Comparison of ENCODE assay signal across 28 mouse cellular contexts in genomic region chr5:134136022-134136421, GRCm38 (mm10). TPM values are rescaled to one million over a fixed set of nuclear protein-coding genes. Genes with fewer than 3 reads are reported as not detected.
DNase-seq lines count a peak whose midpoint lies in the region; ATAC-seq and TF ChIP-seq lines count a peak whose summit lies in the region.
"Had no signal": no experiment of that assay in that cellular context is flagged by ENCODE, and none has a peak within 500 bp of the region (broad histone marks: within the 10 kb centered on the region; RNA-seq: fewer than 3 reads in every experiment).

No protein-coding gene starts in this region.

- H3K9me3 ChIP-seq in intestine, postnatal 0 days (ENCODE audit: control insufficient read depth), result no peaks in the 10 kb centered on the region
- H3K9me3 ChIP-seq in intestine, embryonic 16.5 days (ENCODE audit: control insufficient read depth, low read length), result no peaks in the 10 kb centered on the region
- no peaks in the 10 kb centered on the region for H3K9me3 ChIP-seq in kidney, embryonic 16.5 days (ENCODE audit: low read length)
- H3K9me3 ChIP-seq: embryonic facial prominence, embryonic 10.5 days; embryonic facial prominence, embryonic 13.5 days; forebrain, embryonic 10.5 days; forebrain, embryonic 13.5 days; heart, embryonic 10.5 days; heart, embryonic 13.5 days; hindbrain, embryonic 15.5 days had no signal

- peak; percentile 64 for ATAC-seq in intestine, postnatal 0 days
- ATAC-seq in intestine, embryonic 16.5 days, result no peak
- ATAC-seq in kidney, embryonic 16.5 days (ENCODE audit: low FRiP score, low TSS enrichment), result no peak
- ATAC-seq: activated CD4-positive, CD25-positive, alpha-beta regulatory T cell, adult 4 months; forebrain, embryonic 13.5 days; forebrain, embryonic 16.5 days had no signal

- no peak overlapping the region for H3K9ac ChIP-seq in intestine, postnatal 0 days (ENCODE audit: low read depth, low read length)
- no peak overlapping the region for H3K9ac ChIP-seq in intestine, embryonic 16.5 days (ENCODE audit: low read depth, low read length)
- H3K9ac ChIP-seq in kidney, embryonic 16.5 days (replicated peaks; ENCODE audit: low read length), result no peak overlapping the region
- H3K9ac ChIP-seq: embryonic facial prominence, embryonic 13.5 days; forebrain, embryonic 13.5 days; heart, embryonic 13.5 days; hindbrain, embryonic 15.5 days had no signal

- no peak for TF ChIP-seq CTCF in intestine, postnatal 0 days (IDR thresholded peaks at IDR 0.05; ENCODE audit: low read depth)
- no peak for TF ChIP-seq CTCF in kidney, adult 2 months (conservative IDR thresholded peaks at IDR 0.05; ENCODE audit: insufficient read depth, insufficient read length, low read depth, low read length)

- 85% methylated on average over 12 of the region's 12 CpGs for WGBS in intestine, postnatal 0 days
- 95% methylated on average over 12 of the region's 12 CpGs for WGBS in intestine, embryonic 16.5 days
- 68% methylated on average over 12 of the region's 12 CpGs for WGBS in kidney, adult 2 months
- WGBS in kidney, embryonic 16.5 days, result 88% methylated on average over 12 of the region's 12 CpGs

- peak; percentile 51 for DNase-seq in kidney, adult 2 months
- DNase-seq in kidney, postnatal 25 days, result peak; percentile 20 to 60
- DNase-seq in kidney, postnatal 14 days, result no peak
- DNase-seq: adrenal gland, adult 8-10 months; adrenal gland, postnatal 25 days; cerebellum, adult 11-12 months; cerebellum, adult 8-10 months; cerebellum, postnatal 10 days; cerebellum, postnatal 36 days; embryo, embryonic 11 days; gastrocnemius, postnatal 10 days; gastrocnemius, postnatal 36 days; heart, adult 2 months; heart, postnatal 14 days; heart, postnatal 4 days had no signal

- H3K4me2 ChIP-seq in intestine, postnatal 0 days (replicated peaks; ENCODE audit: low read depth), result no peak overlapping the region
- no peak overlapping the region for H3K4me2 ChIP-seq in intestine, embryonic 16.5 days (ENCODE audit: low read depth, low read length)
- no peak overlapping the region for H3K4me2 ChIP-seq in kidney, embryonic 16.5 days (replicated peaks; ENCODE audit: low read depth, low read length)
- H3K4me2 ChIP-seq: embryonic facial prominence, embryonic 13.5 days; forebrain, embryonic 13.5 days; heart, embryonic 13.5 days; hindbrain, embryonic 15.5 days had no signal

- H3K27ac ChIP-seq in intestine, postnatal 0 days (ENCODE audit: low read depth, low read length), result no peak overlapping the region
- H3K27ac ChIP-seq in intestine, embryonic 16.5 days (ENCODE audit: low read length), result no peak overlapping the region
- H3K27ac ChIP-seq in kidney, adult 2 months (ENCODE audit: insufficient read depth, low read depth, low read length), result no peak overlapping the region
- no peak overlapping the region for H3K27ac ChIP-seq in kidney, embryonic 16.5 days (ENCODE audit: low read length)
- H3K27ac ChIP-seq: embryonic facial prominence, embryonic 10.5 days; embryonic facial prominence, embryonic 13.5 days; forebrain, embryonic 10.5 days; forebrain, embryonic 13.5 days; heart, adult 2 months; heart, embryonic 10.5 days; heart, embryonic 13.5 days; hindbrain, embryonic 15.5 days had no signal

- peaks cover 20% of the 10 kb centered on the region; the same call in 1 of the 2 replicates for H3K36me3 ChIP-seq in intestine, postnatal 0 days (ENCODE audit: control insufficient read depth, insufficient read depth)
- no peaks in the 10 kb centered on the region; the same call in 1 of the 2 replicates for H3K36me3 ChIP-seq in intestine, embryonic 16.5 days (ENCODE audit: control insufficient read depth, insufficient read depth, low read length)
- peaks cover 1% of the 10 kb centered on the region; the same call in 1 of the 2 replicates for H3K36me3 ChIP-seq in kidney, adult 2 months (ENCODE audit: control insufficient read depth, insufficient read depth, low read length)
- peaks cover 28% of the 10 kb centered on the region for H3K36me3 ChIP-seq in kidney, embryonic 16.5 days (ENCODE audit: insufficient read depth, low read length)

- H3K4me1 ChIP-seq in intestine, postnatal 0 days (replicated peaks; ENCODE audit: control insufficient read depth, insufficient read depth, low read length), result no peaks in the 10 kb centered on the region
- no peaks in the 10 kb centered on the region for H3K4me1 ChIP-seq in intestine, embryonic 16.5 days (ENCODE audit: control insufficient read depth, insufficient read depth, low read length)
- no peaks in the 10 kb centered on the region for H3K4me1 ChIP-seq in kidney, adult 2 months (ENCODE audit: control insufficient read depth, insufficient read depth, low read length)
- no peaks in the 10 kb centered on the region for H3K4me1 ChIP-seq in kidney, embryonic 16.5 days (ENCODE audit: insufficient read depth, low read length)
- H3K4me1 ChIP-seq: embryonic facial prominence, embryonic 13.5 days; heart, embryonic 10.5 days had no signal

- H3K4me3 ChIP-seq in intestine, postnatal 0 days (ENCODE audit: low read depth, low read length), result no peak overlapping the region
- no peak overlapping the region for H3K4me3 ChIP-seq in intestine, embryonic 16.5 days (ENCODE audit: low read length)
- H3K4me3 ChIP-seq in kidney, adult 2 months (ENCODE audit: insufficient read depth, low read depth, low read length), result no peak overlapping the region
- H3K4me3 ChIP-seq in kidney, embryonic 16.5 days (ENCODE audit: low read length), result no peak overlapping the region
- H3K4me3 ChIP-seq: embryonic facial prominence, embryonic 10.5 days; embryonic facial prominence, embryonic 13.5 days; erythroblast, embryonic 14.5 days; forebrain, embryonic 10.5 days; forebrain, embryonic 13.5 days; heart, adult 2 months; heart, embryonic 10.5 days; heart, embryonic 13.5 days; hindbrain, embryonic 15.5 days had no signal

- TF ChIP-seq POLR2A in kidney, adult 2 months (IDR thresholded peaks at IDR 0.05; ENCODE audit: low read depth, low read length), result no peak

- H3K27me3 ChIP-seq in intestine, postnatal 0 days (replicated peaks; ENCODE audit: control insufficient read depth, insufficient read depth, low read length), result no peaks in the 10 kb centered on the region
- no peaks in the 10 kb centered on the region for H3K27me3 ChIP-seq in intestine, embryonic 16.5 days (replicated peaks; ENCODE audit: control insufficient read depth, insufficient read depth, low read length)
- H3K27me3 ChIP-seq in kidney, adult 2 months (replicated peaks; ENCODE audit: control insufficient read depth, insufficient read depth, low read length), result no peaks in the 10 kb centered on the region
- no peaks in the 10 kb centered on the region for H3K27me3 ChIP-seq in kidney, embryonic 16.5 days (ENCODE audit: insufficient read depth, low read length)
- H3K27me3 ChIP-seq: embryonic facial prominence, embryonic 13.5 days; forebrain, embryonic 13.5 days; heart, embryonic 13.5 days; hindbrain, embryonic 15.5 days had no signal

RNA-seq across cellular contexts. Expression of gene Castor2, which starts 36.5 kb away (rescaled TPM):
- polyA plus RNA-seq in intestine, postnatal 0 days (2015; fragmentation: Nextera tagmentation; extraction: Ambion mirVana), result 24.1 and 31.3 TPM in 2 replicates
- 6.7 and 8.2 TPM in 2 replicates for polyA plus RNA-seq in intestine, embryonic 16.5 days (2015; fragmentation: Nextera tagmentation; extraction: Ambion mirVana)
- polyA plus RNA-seq in kidney, adult 2 months (2012; rRNA removed), result 27.5 and 39.3 TPM in 2 replicates
- 14.0 and 15.2 TPM in 2 replicates for polyA plus RNA-seq in kidney, embryonic 16.5 days (2015; fragmentation: Nextera tagmentation; extraction: Ambion mirVana)

RNA-seq across cellular contexts. Expression of gene Rcc1l, which starts 40.6 kb away (rescaled TPM):
- 14.7 and 16.1 TPM in 2 replicates for polyA plus RNA-seq in intestine, postnatal 0 days (2015; fragmentation: Nextera tagmentation; extraction: Ambion mirVana)
- polyA plus RNA-seq in intestine, embryonic 16.5 days (2015; fragmentation: Nextera tagmentation; extraction: Ambion mirVana), result 26.6 and 28.5 TPM in 2 replicates
- 18.7 and 19.3 TPM in 2 replicates for polyA plus RNA-seq in kidney, adult 2 months (2012; rRNA removed)
- polyA plus RNA-seq in kidney, embryonic 16.5 days (2015; fragmentation: Nextera tagmentation; extraction: Ambion mirVana), result 34.9 and 36.3 TPM in 2 replicates

RNA-seq across cellular contexts. Expression of gene Gtf2ird2, which starts 47.8 kb away (rescaled TPM):
- 2.9 and 3.6 TPM in 2 replicates for polyA plus RNA-seq in intestine, postnatal 0 days (2015; fragmentation: Nextera tagmentation; extraction: Ambion mirVana)
- 7.0 TPM in 2 replicates for polyA plus RNA-seq in intestine, embryonic 16.5 days (2015; fragmentation: Nextera tagmentation; extraction: Ambion mirVana)
- 5.6 and 5.7 TPM in 2 replicates for polyA plus RNA-seq in kidney, adult 2 months (2012; rRNA removed)
- 10.4 and 11.0 TPM in 2 replicates for polyA plus RNA-seq in kidney, embryonic 16.5 days (2015; fragmentation: Nextera tagmentation; extraction: Ambion mirVana)
